Comparison of ENCODE assay signal across 12 mouse cellular contexts in the genomic region with DNA sequence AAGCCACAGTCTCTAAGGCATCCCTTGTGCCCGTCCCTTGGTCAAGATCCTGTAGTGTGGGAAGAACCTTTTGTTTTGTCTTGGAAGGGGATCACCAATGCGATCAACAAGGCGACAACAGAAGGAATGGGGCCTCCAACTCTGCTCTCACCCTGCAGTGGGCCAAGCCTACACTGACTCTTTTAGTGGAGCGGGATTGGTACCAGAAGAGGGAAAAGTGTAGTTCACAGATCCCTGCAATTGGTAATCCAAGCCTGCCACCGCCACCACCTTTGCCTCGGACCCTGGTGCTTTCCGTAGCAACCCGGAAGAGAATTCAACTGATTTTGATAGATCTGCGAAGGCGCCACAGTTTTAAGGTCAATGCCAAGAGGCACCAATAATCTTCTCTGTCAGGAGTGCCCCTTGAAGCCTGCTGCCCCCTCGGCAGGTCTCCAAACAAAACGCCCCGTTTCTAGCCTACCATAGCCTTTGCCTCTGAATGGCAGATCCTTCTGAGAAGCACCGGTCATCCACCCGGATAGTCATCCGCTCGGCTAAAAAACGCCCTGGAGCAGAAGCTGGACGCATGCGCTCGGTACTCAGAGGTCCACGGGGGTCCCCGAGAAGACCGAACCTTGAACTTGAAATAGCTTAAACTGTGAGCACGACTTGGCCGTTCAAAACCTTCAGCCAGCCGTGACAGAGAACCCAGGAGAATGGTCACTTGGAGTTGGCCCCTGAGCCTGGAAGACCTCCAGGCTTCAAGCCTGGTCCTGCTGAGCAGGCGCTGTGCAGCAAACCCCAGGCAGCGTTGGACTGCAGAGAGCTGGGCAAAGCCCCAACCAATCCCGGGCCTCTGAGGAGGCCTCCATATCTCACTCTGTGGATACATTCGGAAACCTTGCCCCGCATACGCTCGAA. TPM values are rescaled to one million over a fixed set of nuclear protein-coding genes. Genes with fewer than 3 reads are reported as not detected.
DNase-seq lines count a peak whose midpoint lies in the region; ATAC-seq and TF ChIP-seq lines count a peak whose summit lies in the region.
"Had no signal": no experiment of that assay in that cellular context is flagged by ENCODE, and none has a peak within 500 bp of the region (broad histone marks: within the 10 kb centered on the region; RNA-seq: fewer than 3 reads in every experiment).

No protein-coding gene starts in this region.

- peak; percentile 91 for DNase-seq in heart, adult 11 months
- DNase-seq in heart, adult 9 months (ENCODE audit: low spot score in 2 of 2) = no peak
- no peak for DNase-seq in liver, embryonic 11.5 days (ENCODE audit: low spot score)
- peak; percentile 64 for DNase-seq in brain, embryonic 14.5 days (ENCODE audit: low read depth)
- peak; percentile 36 to 45 for DNase-seq in heart, postnatal 10 days
- DNase-seq: adrenal gland, postnatal 25 days; kidney, postnatal 36 days had no signal

- H3K4me1 ChIP-seq in liver, embryonic 11.5 days (replicated peaks; ENCODE audit: control insufficient read depth, insufficient read depth, low read length) = peaks cover 9% of the 10 kb centered on the region; the same call in 1 of the 2 replicates
- H3K4me1 ChIP-seq in liver, embryonic 12.5 days = peaks cover 20% of the 10 kb centered on the region

- no peak overlapping the region for H3K27ac ChIP-seq in liver, embryonic 11.5 days (ENCODE audit: low read depth, low read length)
- no peak overlapping the region for H3K27ac ChIP-seq in liver, embryonic 12.5 days
- H3K27ac ChIP-seq: liver, embryonic 14.5 days; neural tube, embryonic 12.5 days had no signal

- 2% methylated on average over 34 of the region's 34 CpGs for WGBS in liver, embryonic 11.5 days
- WGBS in liver, embryonic 12.5 days (ENCODE audit: insufficient replicate concordance) = 3% methylated on average over 34 of the region's 34 CpGs

- no peak for TF ChIP-seq CTCF in brain, embryonic 14.5 days (IDR thresholded peaks at IDR 0.05; ENCODE audit: borderline replicate concordance, extremely low read depth, insufficient read depth, insufficient read length)

- H3K4me3 ChIP-seq in liver, embryonic 11.5 days (ENCODE audit: low read depth, low read length) = no peak overlapping the region
- H3K4me3 ChIP-seq in liver, embryonic 12.5 days = no peak overlapping the region
- H3K4me3 ChIP-seq: neural tube, embryonic 12.5 days had no signal

- H3K4me2 ChIP-seq in liver, embryonic 11.5 days = 0 out of 2 replicates have a peak overlapping the region, but pooled peaks have one; percentile 20
- H3K4me2 ChIP-seq in liver, embryonic 12.5 days = no peak overlapping the region
- H3K4me2 ChIP-seq: neural tube, embryonic 12.5 days had no signal

- peaks cover 97% of the 10 kb centered on the region for H3K27me3 ChIP-seq in liver, embryonic 11.5 days (replicated peaks; ENCODE audit: control insufficient read depth, insufficient read depth, low read length)
- H3K27me3 ChIP-seq in liver, embryonic 12.5 days (replicated peaks) = peaks cover 98% of the 10 kb centered on the region

- H3K9ac ChIP-seq in liver, embryonic 11.5 days (ENCODE audit: low read depth, low read length) = no peak overlapping the region
- H3K9ac ChIP-seq in liver, embryonic 12.5 days = no peak overlapping the region
- H3K9ac ChIP-seq: liver, embryonic 14.5 days; neural tube, embryonic 12.5 days had no signal

- TF ChIP-seq POLR2A in brain, embryonic 14.5 days (IDR thresholded peaks at IDR 0.05; ENCODE audit: borderline replicate concordance, extremely low read depth, insufficient read depth, insufficient read length, poor library complexity, severe bottlenecking) = no peak

- no peaks in the 10 kb centered on the region for H3K9me3 ChIP-seq in liver, embryonic 11.5 days (ENCODE audit: control insufficient read depth, low read length)
- H3K9me3 ChIP-seq in liver, embryonic 12.5 days (replicated peaks) = no peaks in the 10 kb centered on the region
- H3K9me3 ChIP-seq: neural tube, embryonic 12.5 days had no signal

- ATAC-seq in liver, embryonic 11.5 days (replicated peaks; ENCODE audit: low FRiP score) = no peak
- ATAC-seq in liver, embryonic 12.5 days = no peak
- no peak for ATAC-seq in megakaryocyte-erythroid progenitor cell, adult 5-6 weeks (replicated peaks; ENCODE audit: low FRiP score, low TSS enrichment, poor library complexity, severe bottlenecking)

- H3K36me3 ChIP-seq in liver, embryonic 11.5 days (ENCODE audit: control insufficient read depth, insufficient read depth, low read length) = no peaks in the 10 kb centered on the region
- no peaks in the 10 kb centered on the region for H3K36me3 ChIP-seq in liver, embryonic 12.5 days
- H3K36me3 ChIP-seq: neural tube, embryonic 12.5 days had no signal

- intact Hi-C loops in heart, postnatal 10 days (cut with DNase I) = no loop called here

RNA-seq across cellular contexts. Expression of a gene that starts 3.4 kb away (rescaled TPM):
- not detected in 2 replicates for polyA plus RNA-seq in liver, embryonic 11.5 days (2014; fragmentation: Nextera tagmentation; extraction: Ambion mirVana)
- polyA plus RNA-seq in liver, embryonic 12.5 days (2016; fragmentation: Nextera tagmentation; extraction: Ambion mirVana) = not detected in 2 replicates
- polyA plus RNA-seq in brain, embryonic 14.5 days (2012; rRNA removed) = 0.07 and 0.10 TPM in 2 replicates
- total RNA-seq in heart, postnatal 10 days (2021) = not detected
- not detected in 2 replicates for total RNA-seq in megakaryocyte-erythroid progenitor cell, adult 5-6 weeks (2014; fragmentation: Nextera tagmentation)
- total RNA-seq in megakaryocyte-erythroid progenitor cell, adult 5-6 weeks (2017) = not detected in 2 replicates
- total RNA-seq: adrenal gland, postnatal 25 days; gastrocnemius, adult 18-20 months had no signal
- polyA plus RNA-seq: liver, embryonic 14.5 days had no signal

RNA-seq across cellular contexts. Expression of a gene that starts 28.3 kb away (rescaled TPM):
- not detected in 2 replicates for polyA plus RNA-seq in liver, embryonic 11.5 days (2014; fragmentation: Nextera tagmentation; extraction: Ambion mirVana)
- not detected in 2 replicates for polyA plus RNA-seq in liver, embryonic 12.5 days (2016; fragmentation: Nextera tagmentation; extraction: Ambion mirVana)
- 0.08 and 0.26 TPM in 2 replicates for polyA plus RNA-seq in brain, embryonic 14.5 days (2012; rRNA removed)
- total RNA-seq in heart, postnatal 10 days (2021) = not detected
- total RNA-seq in megakaryocyte-erythroid progenitor cell, adult 5-6 weeks (2014; fragmentation: Nextera tagmentation) = not detected in 2 replicates
- not detected in 2 replicates for total RNA-seq in megakaryocyte-erythroid progenitor cell, adult 5-6 weeks (2017)
- total RNA-seq: adrenal gland, postnatal 25 days; gastrocnemius, adult 18-20 months had no signal
- polyA plus RNA-seq: neural tube, embryonic 12.5 days had no signal

RNA-seq across cellular contexts. Expression of a gene that starts 36.8 kb away (rescaled TPM):
- polyA plus RNA-seq in liver, embryonic 11.5 days (2014; fragmentation: Nextera tagmentation; extraction: Ambion mirVana) = not detected in 2 replicates
- 0.11 TPM in 1 of 2 replicates, not detected in the other for polyA plus RNA-seq in liver, embryonic 12.5 days (2016; fragmentation: Nextera tagmentation; extraction: Ambion mirVana)
- polyA plus RNA-seq in brain, embryonic 14.5 days (2012; rRNA removed) = 0.04 TPM in 1 of 2 replicates, not detected in the other
- under 1 TPM; 0.67 to 0.84 TPM for total RNA-seq in heart, postnatal 10 days (2021)
- not detected in 2 replicates for total RNA-seq in megakaryocyte-erythroid progenitor cell, adult 5-6 weeks (2014; fragmentation: Nextera tagmentation)
- total RNA-seq in megakaryocyte-erythroid progenitor cell, adult 5-6 weeks (2017) = not detected in 2 replicates
- total RNA-seq: adrenal gland, postnatal 25 days; gastrocnemius, adult 18-20 months had no signal
- polyA plus RNA-seq: neural tube, embryonic 12.5 days had no signal

RNA-seq across cellular contexts. Expression of a gene that starts 48.0 kb away (rescaled TPM):
- polyA plus RNA-seq in liver, embryonic 11.5 days (2014; fragmentation: Nextera tagmentation; extraction: Ambion mirVana) = 0.18 TPM in 1 of 2 replicates, not detected in the other
- polyA plus RNA-seq in liver, embryonic 12.5 days (2016; fragmentation: Nextera tagmentation; extraction: Ambion mirVana) = not detected in 2 replicates
- not detected in 2 replicates for polyA plus RNA-seq in brain, embryonic 14.5 days (2012; rRNA removed)
- not detected for total RNA-seq in heart, postnatal 10 days (2021)
- not detected in 2 replicates for total RNA-seq in megakaryocyte-erythroid progenitor cell, adult 5-6 weeks (2014; fragmentation: Nextera tagmentation)
- total RNA-seq in megakaryocyte-erythroid progenitor cell, adult 5-6 weeks (2017) = not detected in 2 replicates
- total RNA-seq: gastrocnemius, adult 18-20 months had no signal

RNA-seq across cellular contexts. Expression of a gene that starts 58.5 kb away (rescaled TPM):
- 1.0 and 1.3 TPM in 2 replicates for polyA plus RNA-seq in liver, embryonic 11.5 days (2014; fragmentation: Nextera tagmentation; extraction: Ambion mirVana)
- 2.1 and 2.9 TPM in 2 replicates for polyA plus RNA-seq in liver, embryonic 12.5 days (2016; fragmentation: Nextera tagmentation; extraction: Ambion mirVana)
- polyA plus RNA-seq in brain, embryonic 14.5 days (2012; rRNA removed) = not detected in 2 replicates
- not detected for total RNA-seq in heart, postnatal 10 days (2021)
- not detected in 2 replicates for total RNA-seq in megakaryocyte-erythroid progenitor cell, adult 5-6 weeks (2014; fragmentation: Nextera tagmentation)
- total RNA-seq in megakaryocyte-erythroid progenitor cell, adult 5-6 weeks (2017) = not detected in 2 replicates
- total RNA-seq: adrenal gland, postnatal 25 days; gastrocnemius, adult 18-20 months had no signal
- polyA plus RNA-seq: neural tube, embryonic 12.5 days had no signal

Comparison
In these comparisons a context has a peak if more than half of its experiments do, and no peak if none do; other contexts are left out.
1. DNase-seq: peak in heart, adult 11 months (single experiment), brain, embryonic 14.5 days (single experiment) and heart, postnatal 10 days (2 of 2); none in heart, adult 9 months (0 of 2) and liver, embryonic 11.5 days (single experiment).